Mouse (Mus musculus): Measurements from ENCODE around the gene Hnrnph2. TPM values are rescaled to one million over a fixed set of nuclear protein-coding genes. Genes with fewer than 3 reads are reported as not detected.

Gene Hnrnph2
- polyA plus RNA-seq, 1 experiment: 24.6 TPM

- H3K4me2 ChIP-seq (ENCODE audit: low read depth): peak overlapping the region; percentile 12
- H3ac ChIP-seq (ENCODE audit: control insufficient read depth, insufficient read length): no peak overlapping the region
- no peaks in the 10 kb centered on the region for H3K79me2 ChIP-seq (ENCODE audit: control insufficient read depth, insufficient read depth)
- H3K27me3 ChIP-seq (ENCODE audit: control insufficient read depth, insufficient read depth, insufficient read length): no peaks in the 10 kb centered on the region
- no peaks in the 10 kb centered on the region for H3K36me3 ChIP-seq (ENCODE audit: control insufficient read depth, insufficient read depth)
- TF ChIP-seq TCF3 (IDR thresholded peaks at IDR 0.05; ENCODE audit: insufficient read length, low read depth) (no peak), MYOD1 (IDR thresholded peaks at IDR 0.05; ENCODE audit: control insufficient read depth in 1 of 3, insufficient read length in 2 of 3, low read depth in 2 of 3) (peak in 1 of 3 experiments; percentile 43)
- H3K4me3 ChIP-seq: no peak overlapping the region
Observed at GRCm38 (mm10) chrX:134635860-134636259, 34.9 kb downstream of the Hnrnph2 start.

DNA sequence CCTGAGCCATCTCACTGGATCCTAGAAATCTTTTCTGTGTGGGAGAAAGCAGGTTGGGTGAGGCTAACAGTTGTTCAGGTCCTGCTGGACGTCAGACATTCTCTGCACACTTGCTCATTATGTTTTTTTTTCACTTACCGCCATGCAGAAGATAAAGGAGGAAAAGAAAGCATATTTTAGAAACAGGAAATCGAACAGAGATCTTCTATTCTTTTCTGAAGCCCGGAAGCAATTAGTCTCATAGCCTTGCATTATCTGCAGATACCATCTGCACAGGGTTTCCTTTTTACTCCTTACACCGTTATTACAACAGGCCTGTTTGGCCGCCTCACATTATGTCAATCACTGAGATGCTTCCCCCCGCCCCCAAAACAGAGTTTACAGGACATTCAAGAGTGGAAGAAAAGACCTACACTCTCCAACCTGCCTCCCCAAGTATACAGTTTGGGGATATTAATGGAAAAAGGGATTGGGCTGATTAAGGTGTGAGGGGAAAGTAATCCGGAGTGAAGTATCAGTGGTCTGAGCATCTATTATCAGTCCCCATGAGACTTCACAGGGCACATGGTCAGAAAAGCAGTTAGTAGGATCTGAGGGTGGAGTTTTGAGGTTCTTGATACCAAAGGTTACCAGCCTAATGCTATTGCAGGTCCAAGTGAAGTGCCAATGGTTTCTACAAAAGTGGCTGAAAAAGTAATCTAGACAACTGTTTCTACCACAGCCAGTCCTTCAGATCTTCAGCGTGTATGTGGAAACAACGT lies 40.2 kb downstream of the Hnrnph2 start:
- H3K4me3 ChIP-seq: no peak overlapping the region

DNA sequence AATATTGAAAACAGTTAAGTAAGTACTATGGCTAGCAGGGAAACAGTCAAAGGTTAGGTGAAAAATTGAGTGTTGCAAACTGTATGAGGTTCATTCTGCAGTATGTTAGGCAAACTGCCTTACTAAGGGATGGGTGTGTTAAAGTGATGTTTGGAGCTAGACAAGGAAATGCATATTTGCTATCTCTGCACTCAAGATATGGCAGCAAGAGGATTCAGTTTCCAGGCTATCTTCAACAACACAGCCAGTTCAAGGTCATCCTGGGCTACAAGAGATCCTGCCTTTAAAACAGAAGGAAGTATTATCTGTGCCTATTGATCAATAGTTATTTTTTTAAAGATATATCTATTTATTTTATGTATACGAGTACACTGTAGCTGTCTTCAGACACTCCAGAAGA lies 45.4 kb downstream of the Hnrnph2 start:
- Histone ChIP-seq H3K27me3 (ENCODE audit: control insufficient read depth, insufficient read depth, insufficient read length) (no peaks in the 10 kb centered on the region), H3K79me2 (ENCODE audit: control insufficient read depth, insufficient read depth) (no peaks in the 10 kb centered on the region), H3ac (ENCODE audit: control insufficient read depth, insufficient read length) (no peak overlapping the region), H3K4me2 (ENCODE audit: low read depth) (no peak overlapping the region), H3K36me3 (ENCODE audit: control insufficient read depth, insufficient read depth) (no peaks in the 10 kb centered on the region), H3K4me3 (no peak overlapping the region)
- TF ChIP-seq CEBPB (IDR thresholded peaks at IDR 0.05; ENCODE audit: insufficient read depth, poor library complexity, severe bottlenecking) (no peak), POLR2AphosphoS2 (IDR thresholded peaks at IDR 0.05; ENCODE audit: insufficient read length, low read depth) (no peak), REST (IDR thresholded peaks at IDR 0.05; ENCODE audit: insufficient read depth, insufficient read length) (no peak), TCF3 (IDR thresholded peaks at IDR 0.05; ENCODE audit: insufficient read length, low read depth) (no peak), MYOD1 (IDR thresholded peaks at IDR 0.05; ENCODE audit: control insufficient read depth in 1 of 3, insufficient read length in 2 of 3, low read depth in 2 of 3) (no peak), POLR2A (IDR thresholded peaks at IDR 0.05; ENCODE audit: insufficient read length, low read depth) (no peak), SRF (IDR thresholded peaks at IDR 0.05; ENCODE audit: control insufficient read depth, insufficient read length, low read depth) (no peak), E2F4 (IDR thresholded peaks at IDR 0.05; ENCODE audit: insufficient read depth) (no peak), MYOG (IDR thresholded peaks at IDR 0.05; ENCODE audit: control insufficient read depth in 1 of 3, insufficient read depth in 1 of 3, insufficient read length in 2 of 3, low read depth in 2 of 3) (no peak), USF1 (IDR thresholded peaks at IDR 0.05; ENCODE audit: low read depth) (no peak), MAX (IDR thresholded peaks at IDR 0.05; ENCODE audit: low read depth) (no peak), TCF12 (IDR thresholded peaks at IDR 0.05; ENCODE audit: insufficient read depth, poor library complexity, severe bottlenecking) (no peak)

More for the DNA sequence above, 40.2 kb downstream of the Hnrnph2 start:
- TF ChIP-seq MAX (IDR thresholded peaks at IDR 0.05; ENCODE audit: low read depth) (no peak), SRF (IDR thresholded peaks at IDR 0.05; ENCODE audit: control insufficient read depth, insufficient read length, low read depth) (no peak), E2F4 (IDR thresholded peaks at IDR 0.05; ENCODE audit: insufficient read depth) (no peak), MYOG (IDR thresholded peaks at IDR 0.05; ENCODE audit: control insufficient read depth in 1 of 3, insufficient read depth in 1 of 3, insufficient read length in 2 of 3, low read depth in 2 of 3) (no peak)
- no peaks in the 10 kb centered on the region for H3K36me3 ChIP-seq (ENCODE audit: control insufficient read depth, insufficient read depth)
- no peak overlapping the region for H3ac ChIP-seq (ENCODE audit: control insufficient read depth, insufficient read length)
- no peaks in the 10 kb centered on the region for H3K27me3 ChIP-seq (ENCODE audit: control insufficient read depth, insufficient read depth, insufficient read length)
- H3K79me2 ChIP-seq (ENCODE audit: control insufficient read depth, insufficient read depth): no peaks in the 10 kb centered on the region
- no peak overlapping the region for H3K4me2 ChIP-seq (ENCODE audit: low read depth)

DNA sequence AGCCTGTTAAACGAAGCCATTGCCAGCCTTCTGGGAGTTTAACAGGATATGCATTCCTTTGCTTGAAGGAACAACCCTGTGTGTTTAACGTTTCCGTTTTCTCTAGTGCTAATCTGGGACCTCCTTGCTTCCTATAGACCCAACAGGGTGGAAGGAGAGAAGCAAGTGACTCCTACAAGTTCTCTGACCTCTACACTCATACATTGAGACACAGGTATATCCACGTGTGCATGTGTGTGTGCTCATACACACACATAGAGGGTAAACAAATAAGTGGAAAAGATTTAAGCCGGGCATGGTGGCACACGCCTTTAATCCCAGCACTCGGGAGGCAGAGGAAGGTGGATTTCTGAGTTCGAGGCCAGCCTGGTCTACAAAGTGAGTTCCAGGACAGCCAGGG lies 46.4 kb downstream of the Hnrnph2 start:
- no peaks in the 10 kb centered on the region for H3K27me3 ChIP-seq (ENCODE audit: control insufficient read depth, insufficient read depth, insufficient read length)
- no peak overlapping the region for H3K4me3 ChIP-seq
- H3K79me2 ChIP-seq (ENCODE audit: control insufficient read depth, insufficient read depth): no peaks in the 10 kb centered on the region
- H3ac ChIP-seq (ENCODE audit: control insufficient read depth, insufficient read length): no peak overlapping the region
- no peaks in the 10 kb centered on the region for H3K36me3 ChIP-seq (ENCODE audit: control insufficient read depth, insufficient read depth)
- no peak for TF ChIP-seq POLR2A (IDR thresholded peaks at IDR 0.05; ENCODE audit: insufficient read length, low read depth)
- no peak for TF ChIP-seq MYOG (IDR thresholded peaks at IDR 0.05; ENCODE audit: control insufficient read depth in 1 of 3, insufficient read depth in 1 of 3, insufficient read length in 2 of 3, low read depth in 2 of 3)
- TF ChIP-seq E2F4 (IDR thresholded peaks at IDR 0.05; ENCODE audit: insufficient read depth): no peak
- no peak for TF ChIP-seq USF1 (IDR thresholded peaks at IDR 0.05; ENCODE audit: low read depth)
- no peak for TF ChIP-seq REST (IDR thresholded peaks at IDR 0.05; ENCODE audit: insufficient read depth, insufficient read length)
- no peak for TF ChIP-seq MYOD1 (IDR thresholded peaks at IDR 0.05; ENCODE audit: control insufficient read depth in 1 of 3, insufficient read length in 2 of 3, low read depth in 2 of 3)
- no peak for TF ChIP-seq TCF12 (IDR thresholded peaks at IDR 0.05; ENCODE audit: insufficient read depth, poor library complexity, severe bottlenecking)
- TF ChIP-seq TCF3 (IDR thresholded peaks at IDR 0.05; ENCODE audit: insufficient read length, low read depth): no peak
- H3K4me2 ChIP-seq (ENCODE audit: low read depth): no peak overlapping the region

- Histone ChIP-seq H3K79me2 (ENCODE audit: control insufficient read depth, insufficient read depth) (no peaks in the 10 kb centered on the region), H3K4me3 (no peak overlapping the region), H3K27me3 (ENCODE audit: control insufficient read depth, insufficient read depth, insufficient read length) (no peaks in the 10 kb centered on the region), H3K36me3 (ENCODE audit: control insufficient read depth, insufficient read depth) (no peaks in the 10 kb centered on the region), H3ac (ENCODE audit: control insufficient read depth, insufficient read length) (no peak overlapping the region), H3K4me2 (ENCODE audit: low read depth) (peak overlapping the region; percentile 36)
- no peak for TF ChIP-seq MYOD1 (IDR thresholded peaks at IDR 0.05; ENCODE audit: control insufficient read depth in 1 of 3, insufficient read length in 2 of 3, low read depth in 2 of 3)
- no peak for TF ChIP-seq E2F4 (IDR thresholded peaks at IDR 0.05; ENCODE audit: insufficient read depth)
- no peak for TF ChIP-seq USF1 (IDR thresholded peaks at IDR 0.05; ENCODE audit: low read depth)
- no peak for TF ChIP-seq TCF12 (IDR thresholded peaks at IDR 0.05; ENCODE audit: insufficient read depth, poor library complexity, severe bottlenecking)
- no peak for TF ChIP-seq CEBPB (IDR thresholded peaks at IDR 0.05; ENCODE audit: insufficient read depth, poor library complexity, severe bottlenecking)
- no peak for TF ChIP-seq MAX (IDR thresholded peaks at IDR 0.05; ENCODE audit: low read depth)
- TF ChIP-seq POLR2A (IDR thresholded peaks at IDR 0.05; ENCODE audit: insufficient read length, low read depth): no peak
- TF ChIP-seq MYOG (IDR thresholded peaks at IDR 0.05; ENCODE audit: control insufficient read depth in 1 of 3, insufficient read depth in 1 of 3, insufficient read length in 2 of 3, low read depth in 2 of 3): no peak
- no peak for TF ChIP-seq REST (IDR thresholded peaks at IDR 0.05; ENCODE audit: insufficient read depth, insufficient read length)
- TF ChIP-seq TCF3 (IDR thresholded peaks at IDR 0.05; ENCODE audit: insufficient read length, low read depth): no peak
- TF ChIP-seq SRF (IDR thresholded peaks at IDR 0.05; ENCODE audit: control insufficient read depth, insufficient read length, low read depth): no peak
- no peak for TF ChIP-seq POLR2AphosphoS2 (IDR thresholded peaks at IDR 0.05; ENCODE audit: insufficient read length, low read depth)
Observed at GRCm38 (mm10) chrX:134648031-134648692, 47.2 kb downstream of the Hnrnph2 start.
